Mouse (Mus musculus) ovary, postnatal 36 days (tissue): Measurements from ENCODE around the gene Sag.
A peak's percentile ranks its signal among the peaks of the same experiment; 100 is the strongest.

Experiments
- DNase-seq: peaks from one replicate; pipeline ENCODE4 v3.0.0; 2022; ENCODE audit warnings: low spot score, mixed read lengths

Sag gene

DNA sequence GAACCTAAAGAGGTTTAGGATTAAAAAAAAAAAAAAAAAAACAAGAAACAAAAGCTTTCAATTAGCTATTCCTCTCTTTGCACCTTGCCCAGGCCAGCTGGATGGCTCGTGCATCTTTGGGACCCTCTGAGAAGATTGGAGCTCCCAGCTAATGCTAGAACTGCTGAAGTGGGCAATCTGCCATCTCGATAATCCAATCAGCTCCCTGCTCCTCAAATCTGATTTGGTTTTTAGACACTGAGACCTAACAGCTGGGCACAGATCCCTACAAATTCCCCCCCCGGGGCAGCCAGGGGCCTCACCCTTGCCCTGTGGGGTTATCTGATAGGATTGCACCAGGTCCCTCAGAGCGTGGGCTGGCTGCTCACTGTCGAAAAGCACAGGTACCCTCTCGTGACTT, at the start of gene Sag:
TSS of gene Sag (plus strand) at position 105 of the 400 bp plus-strand sequence.
- DNase-seq: no peak

DNA sequence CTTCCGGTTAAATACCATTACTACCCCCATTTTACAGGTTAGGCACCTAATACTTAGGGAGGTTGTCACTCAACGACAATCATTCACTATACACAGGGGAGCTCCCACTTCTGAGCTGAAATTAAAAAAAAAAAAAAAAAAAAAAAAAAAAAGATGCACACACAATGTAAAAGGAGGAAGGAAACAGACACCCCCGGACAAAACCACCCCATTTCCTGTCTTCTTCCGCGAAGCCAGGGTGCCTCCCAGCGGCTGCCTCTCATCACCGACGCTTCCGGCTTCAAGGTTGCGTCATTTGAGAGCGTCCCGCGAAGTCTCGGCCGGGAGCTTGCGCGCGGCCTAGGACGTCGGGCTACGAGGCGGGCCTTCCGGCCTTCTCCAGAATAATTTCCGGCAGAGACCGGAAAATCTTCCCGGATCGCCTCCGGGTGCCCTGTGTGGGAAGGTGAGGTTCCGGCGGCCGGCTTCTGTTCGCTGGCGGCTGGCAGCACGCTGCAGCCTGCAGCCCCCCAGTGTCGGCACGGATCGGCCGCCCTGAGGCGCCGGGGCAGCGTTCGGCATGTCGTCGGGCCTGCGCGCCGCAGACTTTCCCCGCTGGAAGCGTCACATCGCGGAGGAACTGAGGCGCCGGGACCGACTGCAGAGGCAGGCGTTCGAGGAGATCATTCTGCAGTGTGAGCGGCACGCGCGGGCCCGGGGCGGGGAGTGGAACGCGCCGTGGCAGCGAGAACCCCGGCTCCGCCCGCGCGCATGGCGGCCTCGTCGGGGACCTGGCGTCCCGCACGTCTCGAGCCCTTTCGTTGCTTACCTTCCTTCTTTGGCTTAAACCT, 47.6 kb upstream of the Sag start, which contains the start of gene Atg16l1:
TSS of gene Atg16l1 (plus strand) at position 230 of the 830 bp plus-strand sequence.
- peak; percentile 92 for DNase-seq

DNA sequence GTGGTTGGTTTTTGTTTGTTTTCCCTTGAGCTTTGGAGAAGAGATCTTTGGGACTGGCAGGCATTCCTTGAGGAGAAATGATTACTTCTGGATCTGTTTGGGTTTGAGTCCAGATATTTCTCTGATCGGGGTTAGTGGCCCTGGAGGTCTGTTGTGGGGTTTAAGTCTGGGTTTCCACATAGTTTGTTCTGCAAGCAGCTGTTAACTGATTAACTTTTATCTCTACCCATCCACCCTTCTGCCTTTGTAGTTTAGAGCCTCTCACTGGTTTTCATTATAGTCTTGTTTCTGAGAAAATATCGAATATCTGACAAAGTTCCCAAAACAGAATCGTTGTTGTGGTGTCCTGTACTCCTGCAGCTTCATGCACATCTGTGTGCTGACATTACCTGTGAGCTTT, 39.7 kb upstream of the Sag start:
- no peak for DNase-seq

DNA sequence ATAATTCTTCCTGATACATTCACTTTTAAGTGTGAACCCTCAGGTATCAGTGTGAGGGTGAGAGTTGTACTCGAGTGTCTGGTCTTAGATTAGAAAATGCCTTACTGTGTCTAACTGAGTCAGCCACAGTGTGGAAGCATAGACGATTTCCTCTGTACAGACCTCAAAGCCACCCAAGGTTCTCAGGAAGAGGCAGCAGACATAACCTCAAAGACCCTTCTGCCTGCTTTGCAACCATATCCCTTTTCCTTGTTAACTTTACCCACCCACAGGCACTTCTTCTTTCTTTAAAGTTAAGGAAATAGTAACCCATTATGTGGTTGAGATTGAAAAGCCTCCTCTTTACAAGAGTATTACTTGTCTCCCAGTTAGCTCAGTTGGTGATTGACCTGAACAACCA, 37.7 kb upstream of the Sag start:
- no peak for DNase-seq

DNA sequence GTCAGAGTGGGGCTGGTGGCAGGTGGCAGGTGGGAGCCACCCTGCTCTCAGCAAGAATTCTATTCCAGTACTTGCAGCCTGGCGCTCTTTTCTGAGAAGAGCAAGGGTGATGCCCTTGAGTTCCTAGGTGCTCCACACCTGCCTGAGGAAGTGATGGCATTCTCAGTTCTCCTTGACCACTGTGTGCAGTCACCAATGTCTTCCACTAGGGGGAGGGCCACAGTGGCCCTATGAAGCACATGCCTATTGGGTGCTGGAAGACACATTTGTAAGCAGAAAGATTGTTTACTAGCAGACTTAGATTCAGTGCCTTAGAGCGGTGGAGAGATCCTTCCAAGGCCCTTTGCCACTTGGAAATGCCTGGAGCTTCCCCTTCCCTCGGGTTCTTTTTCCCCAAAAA, 37.2 kb upstream of the Sag start:
- no peak for DNase-seq

DNA sequence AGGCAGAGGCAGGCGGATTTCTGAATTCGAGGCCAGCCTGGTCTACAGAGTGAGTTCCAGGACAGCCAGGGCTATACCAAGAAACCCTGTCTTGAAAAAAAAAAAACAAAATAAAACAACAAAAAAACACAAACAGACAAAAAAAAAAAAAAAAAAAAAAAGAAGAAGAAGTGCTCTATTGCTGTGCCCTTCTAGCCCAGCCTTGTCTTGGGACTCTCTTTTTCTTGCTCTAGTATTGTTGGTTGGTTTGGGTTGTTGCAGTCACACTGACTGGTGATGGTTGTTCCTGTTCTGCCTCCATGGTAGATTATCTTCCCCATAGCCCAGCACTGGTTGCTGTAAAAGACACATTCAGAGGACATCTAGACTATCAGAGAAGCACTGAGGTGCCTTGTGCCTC, 34.2 kb upstream of the Sag start:
- DNase-seq: no peak

DNA sequence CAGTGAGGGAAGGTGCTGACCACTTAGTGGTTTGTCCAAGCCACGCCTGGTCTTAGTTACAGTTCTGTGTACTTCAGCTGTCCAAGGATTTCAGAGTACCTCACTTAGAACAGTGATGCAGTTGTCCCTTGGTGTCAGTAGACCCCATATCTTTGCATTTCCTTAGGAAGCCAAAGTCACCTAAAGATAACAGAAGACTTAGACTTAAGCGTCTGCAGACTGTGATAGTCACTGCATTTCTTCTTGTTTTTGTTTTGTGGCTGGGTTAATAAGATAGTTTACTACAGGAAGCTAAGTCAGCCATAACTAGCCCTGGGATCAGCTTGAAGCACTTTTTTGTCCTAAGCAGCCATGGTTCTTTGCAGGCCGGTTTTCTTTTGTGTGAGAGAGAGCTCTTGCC, 33.0 kb upstream of the Sag start:
- no peak for DNase-seq

DNA sequence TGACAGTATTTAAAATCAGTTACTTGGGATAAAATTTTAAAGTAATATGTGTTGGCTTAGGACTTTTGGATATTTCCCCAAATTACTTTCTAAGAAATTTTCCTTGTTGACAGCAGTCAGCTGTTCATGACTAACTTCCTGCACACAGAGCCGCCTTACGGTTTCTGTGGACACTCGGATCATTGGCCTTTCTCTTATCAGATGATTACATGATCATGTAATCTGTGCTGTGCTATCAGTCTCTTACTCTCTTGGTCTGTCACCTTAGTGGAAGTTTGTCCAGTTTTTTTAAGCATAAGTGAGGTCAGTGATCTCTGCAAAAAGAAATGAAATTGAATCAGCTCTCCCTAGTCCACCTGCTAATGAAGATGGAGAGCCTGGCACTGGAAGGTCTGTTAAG, 31.8 kb upstream of the Sag start:
- DNase-seq: no peak

DNA sequence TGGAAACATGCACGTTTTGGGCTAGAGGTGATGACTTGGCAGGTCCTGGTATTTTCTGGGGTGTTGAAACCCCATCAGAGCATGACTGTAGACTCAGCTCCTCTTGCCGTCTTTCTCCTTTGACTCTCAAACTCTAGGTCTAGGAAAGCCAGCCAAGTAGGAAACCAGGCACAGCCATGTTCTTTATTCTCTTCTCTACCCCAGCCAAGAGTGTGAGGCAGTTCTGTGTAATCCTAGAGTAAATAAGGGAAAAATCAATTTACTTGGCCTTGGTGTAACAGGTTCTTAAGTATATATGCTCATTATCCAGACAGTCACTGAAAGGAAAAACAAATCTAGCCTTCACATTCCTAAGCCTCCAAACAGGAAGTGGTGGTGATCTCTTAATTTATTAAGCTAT, 30.1 kb upstream of the Sag start:
- no peak for DNase-seq

DNA sequence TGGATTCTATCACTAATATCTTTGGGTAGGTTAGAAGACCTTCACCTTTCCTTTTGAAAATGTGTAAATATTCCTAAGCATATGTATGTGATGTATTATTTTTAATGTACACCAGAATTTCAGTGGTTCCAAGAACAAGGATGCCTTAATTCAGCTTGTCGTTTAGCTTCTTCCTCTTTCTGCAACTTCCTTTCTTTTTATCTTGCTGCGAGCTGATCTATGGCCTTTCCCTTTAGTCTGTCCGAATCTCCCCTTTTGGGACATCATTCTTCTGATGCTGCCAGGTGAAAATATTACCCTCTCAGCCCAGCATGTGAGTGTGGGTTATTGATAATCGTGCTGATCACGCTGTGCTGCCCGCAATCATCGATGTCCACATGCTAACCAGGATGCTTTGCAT, 28.6 kb upstream of the Sag start:
- DNase-seq: no peak

DNA sequence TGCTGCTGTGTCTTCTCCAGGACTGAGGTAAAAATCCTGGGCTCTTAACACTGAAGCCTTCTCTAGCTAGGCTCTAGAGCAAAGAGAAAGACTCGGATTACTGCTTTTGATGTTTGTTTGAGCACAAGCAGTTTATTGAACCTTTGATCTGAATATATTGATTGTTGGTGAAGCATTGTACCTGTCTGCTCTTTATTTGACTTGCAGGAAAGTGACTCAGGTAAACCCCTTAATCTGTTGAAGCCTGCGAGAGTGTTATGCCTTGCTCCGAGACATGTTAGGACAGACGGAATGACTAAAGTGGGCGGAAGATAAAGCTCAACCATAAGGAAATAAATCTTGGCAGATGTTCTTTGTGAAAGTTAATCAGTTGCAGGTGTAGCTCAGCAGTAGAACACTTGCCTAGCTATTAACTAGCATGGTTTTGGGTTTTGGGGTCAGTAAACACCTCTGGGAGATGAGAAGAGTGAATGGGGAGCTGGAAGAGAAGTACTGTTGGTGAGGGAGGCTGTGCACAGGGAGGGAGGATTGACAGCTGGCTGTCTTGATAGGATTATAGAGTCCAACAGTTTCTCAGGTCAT, 24.2 kb upstream of the Sag start:
- DNase-seq: no peak

DNA sequence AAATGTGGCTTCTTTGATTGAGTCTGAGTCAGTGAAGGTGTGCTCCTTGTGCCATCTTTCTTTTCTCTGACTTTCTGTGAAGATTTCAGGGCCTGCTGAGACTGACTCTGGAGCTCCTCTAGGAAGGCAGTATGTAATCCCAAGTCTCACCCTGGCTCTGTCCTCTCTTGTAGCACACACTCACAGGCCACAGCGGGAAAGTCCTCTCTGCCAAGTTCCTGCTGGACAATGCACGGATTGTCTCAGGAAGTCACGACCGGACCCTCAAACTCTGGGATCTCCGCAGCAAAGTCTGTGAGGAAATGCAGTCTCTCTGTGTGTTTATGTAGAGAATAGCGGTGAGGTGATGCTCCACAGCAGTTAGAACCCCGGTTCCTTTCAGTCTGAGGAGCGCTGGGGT, 17.8 kb upstream of the Sag start:
- DNase-seq: no peak

DNA sequence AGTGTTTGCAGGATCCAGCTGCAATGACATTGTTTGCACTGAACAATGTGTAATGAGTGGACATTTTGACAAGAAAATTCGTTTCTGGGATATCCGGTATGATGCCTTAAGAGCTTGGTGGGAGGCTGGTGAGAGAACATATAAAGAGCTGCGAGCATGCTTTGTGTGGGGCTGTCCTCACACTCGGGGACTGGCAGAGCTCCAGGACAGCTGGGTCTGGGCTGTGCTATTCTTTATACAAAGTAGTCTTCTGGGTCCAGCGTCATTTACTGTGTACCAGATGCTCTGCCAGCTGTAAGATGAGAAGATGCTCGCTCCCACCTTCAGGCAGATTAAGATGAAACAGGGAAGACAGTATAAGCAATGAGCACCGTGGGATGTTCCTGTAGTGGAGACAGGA, 17.2 kb upstream of the Sag start:
- no peak for DNase-seq

DNA sequence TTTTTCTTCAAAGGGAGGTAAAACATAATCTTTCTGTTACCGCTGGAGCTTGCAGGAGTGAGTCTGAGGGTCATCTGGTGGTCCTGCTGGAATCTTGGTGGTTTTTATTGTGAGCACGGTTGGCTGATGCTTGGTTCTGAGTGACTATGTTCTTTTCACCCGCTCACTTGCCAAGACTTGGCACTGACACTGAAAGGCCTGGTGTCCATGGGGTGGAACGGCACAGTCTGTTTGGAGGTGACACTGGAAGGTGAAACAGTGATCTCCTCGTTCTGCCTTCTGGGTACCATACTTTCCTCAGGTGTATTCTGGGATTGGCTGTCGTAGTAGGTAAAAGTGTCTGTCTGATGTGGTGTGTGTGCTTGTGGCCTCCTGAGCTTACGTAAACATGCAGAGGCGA, 13.8 kb upstream of the Sag start:
- DNase-seq: no peak

DNA sequence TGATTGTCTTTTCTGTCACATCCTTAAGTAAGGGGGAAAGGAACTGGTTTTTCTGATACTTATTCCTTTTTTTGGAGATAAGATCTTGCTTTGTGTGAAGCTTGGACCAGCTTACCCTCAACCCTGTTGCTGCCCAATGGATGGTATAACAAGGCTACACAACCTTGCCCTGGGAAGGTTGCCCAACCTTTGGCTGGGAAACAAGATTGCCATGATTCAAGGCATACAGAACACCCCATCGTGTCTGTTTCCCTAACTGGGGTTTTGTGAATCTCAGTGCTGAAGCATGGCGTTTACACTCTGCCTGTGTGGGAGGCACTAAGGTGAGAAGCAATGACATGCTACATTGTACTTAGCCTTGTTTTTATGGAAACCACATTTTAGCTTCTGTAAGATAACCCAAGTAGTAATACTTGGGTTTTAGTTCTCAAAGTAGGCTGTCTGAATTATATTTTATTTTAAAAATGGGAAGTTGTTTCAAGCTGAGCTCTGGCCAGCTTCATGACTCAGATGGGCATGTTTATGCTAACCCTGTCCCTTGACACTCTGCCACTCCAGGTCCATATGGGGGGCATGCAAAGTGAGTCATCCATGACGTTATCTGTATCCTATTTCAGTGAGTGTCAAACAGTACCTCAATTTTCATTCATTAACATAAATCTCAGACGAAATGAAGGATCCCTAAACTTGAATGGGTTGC, 10.9 kb upstream of the Sag start:
- no peak for DNase-seq

DNA sequence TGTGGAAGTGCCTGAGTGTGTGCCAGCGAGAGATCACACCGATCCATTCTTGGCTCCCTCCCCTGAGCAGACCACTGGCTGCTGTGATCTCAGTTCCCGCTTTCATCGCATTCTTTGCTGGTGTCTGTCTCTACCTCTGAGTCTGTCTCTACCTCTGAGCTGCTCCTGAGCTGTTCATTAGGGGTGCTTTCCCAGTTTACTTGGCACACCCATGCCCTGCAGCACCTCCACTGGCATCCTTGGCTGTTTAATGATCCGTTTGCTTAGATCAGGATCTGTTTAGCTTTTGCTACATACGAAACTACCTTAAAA, 10.4 kb upstream of the Sag start:
- DNase-seq: no peak

DNA sequence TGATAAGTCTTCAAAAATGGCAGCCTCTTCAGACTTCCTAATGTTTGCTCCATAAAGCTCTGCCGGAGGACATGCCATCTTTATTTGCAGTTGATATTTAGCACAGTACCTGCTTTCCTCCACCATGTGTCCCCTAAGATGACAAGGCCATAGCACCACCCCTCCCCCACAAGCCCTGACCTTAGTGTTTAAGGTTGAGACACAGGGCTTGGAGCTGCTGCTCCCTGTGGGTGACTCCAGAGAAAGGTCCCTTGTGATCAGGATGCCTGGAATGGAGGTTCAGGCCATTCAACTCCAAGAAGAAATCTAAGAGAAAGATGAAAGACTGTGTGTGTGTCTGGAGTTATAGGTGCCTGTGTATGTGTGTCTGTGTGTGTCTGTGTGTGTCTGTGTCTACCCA, 5.8 kb upstream of the Sag start:
- no peak for DNase-seq

DNA sequence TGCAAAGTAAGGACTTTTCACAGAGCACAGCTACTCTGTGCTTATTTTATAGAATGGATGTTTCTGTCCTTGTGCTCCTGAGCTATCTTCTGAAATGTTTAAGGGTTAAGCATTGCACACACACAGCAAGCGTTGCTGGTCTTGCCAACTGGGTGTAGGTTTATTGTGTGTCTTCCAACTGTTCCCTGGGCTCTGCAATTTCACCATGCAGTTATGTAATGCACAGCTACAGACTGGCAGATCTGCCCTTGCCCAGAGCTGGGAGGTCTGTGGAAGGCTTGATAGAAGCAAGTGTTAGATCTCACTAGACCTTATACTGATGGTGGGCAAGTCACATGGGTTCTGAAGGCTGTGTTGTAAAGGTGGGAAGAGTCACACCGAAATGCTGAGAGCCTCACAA, 5.2 kb upstream of the Sag start:
- no peak for DNase-seq

DNA sequence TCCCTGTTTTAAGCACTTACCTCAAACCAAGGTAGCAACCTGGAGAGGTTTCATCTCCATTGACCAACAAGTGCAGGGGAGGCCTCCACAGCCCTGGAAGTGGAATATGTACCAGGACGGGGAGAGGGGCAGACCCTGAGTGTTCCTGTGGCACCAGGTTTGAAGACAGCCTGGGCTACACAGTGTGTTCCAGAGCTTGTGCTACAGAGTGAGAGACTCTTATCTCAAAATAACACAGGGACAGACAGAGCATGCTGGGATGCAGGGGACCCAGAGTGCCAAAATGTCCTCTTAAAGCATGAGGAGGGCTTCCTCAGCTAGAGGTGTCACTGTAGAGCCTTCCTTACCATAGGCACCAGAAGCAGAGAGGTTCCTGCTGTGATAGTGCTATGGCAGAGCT, 4.3 kb downstream of the Sag start:
- no peak for DNase-seq

DNA sequence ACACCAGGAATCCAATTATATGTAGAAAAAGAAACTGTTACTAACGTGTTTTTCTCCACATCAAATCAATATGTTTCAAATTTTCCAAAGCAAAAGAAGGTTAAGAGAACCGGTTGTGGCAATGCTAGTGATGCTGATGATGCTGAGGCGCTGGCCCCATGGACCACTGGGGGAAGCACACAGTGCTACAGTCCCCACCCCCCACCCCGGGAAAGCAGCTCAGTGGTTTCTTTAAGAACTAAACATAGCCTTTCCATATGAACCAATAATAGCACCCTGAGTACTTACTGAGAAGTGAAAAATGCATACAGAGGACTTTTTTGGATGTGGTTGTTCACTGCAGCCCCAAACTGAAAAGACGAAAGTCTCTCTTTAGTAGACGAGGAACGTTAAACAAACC, 7.9 kb downstream of the Sag start:
- no peak for DNase-seq

DNA sequence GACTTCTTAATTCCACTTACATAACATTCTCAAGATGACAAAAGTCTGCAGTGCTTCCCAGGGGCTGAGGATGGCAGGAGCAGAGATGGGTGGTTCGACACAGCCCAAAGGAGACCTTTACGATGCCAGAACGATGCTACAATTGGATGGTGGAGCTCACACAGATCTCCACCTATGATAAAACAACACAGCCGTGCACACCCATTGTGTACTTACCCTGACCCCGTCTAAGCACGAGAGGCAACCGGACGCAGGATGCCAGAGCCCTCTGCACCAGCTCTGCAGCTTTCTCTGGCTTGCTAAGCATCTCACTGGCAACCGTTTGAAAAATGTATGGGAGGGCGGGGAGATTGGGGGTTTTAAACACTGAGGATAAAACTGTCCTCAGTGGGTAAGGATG, 8.6 kb downstream of the Sag start:
- DNase-seq: no peak

DNA sequence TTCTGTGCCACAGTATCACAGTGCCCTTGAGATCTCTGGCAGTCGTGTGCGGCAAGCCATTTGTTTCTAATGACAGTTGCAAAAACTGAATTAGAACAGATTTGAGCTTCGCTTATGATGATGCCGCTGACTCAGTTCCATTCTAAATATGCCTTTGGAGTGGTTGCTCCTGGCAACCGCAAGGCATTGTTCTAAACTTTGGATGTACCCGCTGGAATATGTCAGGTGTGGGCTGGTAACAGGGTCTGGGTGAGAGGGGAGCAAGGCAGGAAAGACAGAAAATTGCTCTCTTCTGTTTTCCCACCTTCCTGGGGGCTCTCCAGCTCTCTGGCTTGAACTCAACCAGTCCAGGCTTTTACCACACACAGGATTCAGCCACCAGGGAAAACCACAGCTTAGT, 9.7 kb downstream of the Sag start:
- DNase-seq: no peak

DNA sequence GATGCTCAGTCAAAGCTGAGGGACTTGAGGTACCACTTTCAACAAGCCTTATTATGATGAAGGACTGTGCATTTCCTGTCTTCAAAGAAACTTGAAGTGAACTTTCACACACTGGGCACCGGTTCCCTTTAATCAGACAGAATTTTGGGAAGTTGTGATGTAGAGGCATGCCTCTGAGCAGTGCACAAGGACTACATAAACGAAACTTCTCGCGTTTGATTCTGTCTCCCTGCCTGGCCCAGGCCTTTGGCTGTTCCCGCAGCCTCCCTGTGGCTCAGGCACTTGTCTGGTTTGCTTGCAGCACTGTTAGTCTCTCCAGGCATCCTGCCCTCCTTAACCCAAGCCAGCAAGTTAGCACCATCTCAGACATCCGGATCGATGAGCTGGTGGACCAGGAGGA, 10.2 kb downstream of the Sag start:
- DNase-seq: no peak
